Mouse (Mus musculus) hindbrain, embryonic 12.5 days (tissue): ENCODE results near the gene Aspscr1. TPM values are rescaled to one million over a fixed set of nuclear protein-coding genes. Genes with fewer than 3 reads are reported as not detected.
A peak's percentile ranks its signal among the peaks of the same experiment; 100 is the strongest.

Source experiments
- ATAC-seq: fragments of 200-750 bp; cut with Nextera tagmentation; 2 replicates; pipeline ENCODE4 v1.8.0; 2017; ENCODE audit warnings: moderate TSS enrichment; ENCODE audit not compliant: low FRiP score
- H3K27ac ChIP-seq: fragments of 300-500 bp; sonication (generic); 2 replicates; pipeline ENCODE4 v1.5.1; 2016; ENCODE audit warnings: mild to moderate bottlenecking
- H3K27me3 ChIP-seq: fragments of 300-500 bp; sonication (generic); 2 replicates; pipeline ENCODE4 v1.6.1; 2016; ENCODE audit warnings: mild to moderate bottlenecking
- H3K36me3 ChIP-seq: fragments of 300-500 bp; sonication (generic); 2 replicates; pipeline ENCODE4 v1.6.1; 2016; ENCODE audit warnings: mild to moderate bottlenecking
- H3K4me1 ChIP-seq: fragments of 300-500 bp; sonication (generic); 2 replicates; pipeline ENCODE4 v1.6.1; 2016
- H3K4me2 ChIP-seq: fragments of 300-500 bp; sonication (generic); replicated peaks from 2 replicates; pipeline ENCODE4 v1.6.1; 2016; ENCODE audit warnings: mild to moderate bottlenecking
- H3K4me3 ChIP-seq: fragments of 300-500 bp; sonication (generic); 2 replicates; pipeline ENCODE4 v1.5.1; 2016; ENCODE audit warnings: mild to moderate bottlenecking
- H3K9ac ChIP-seq: fragments of 300-500 bp; sonication (generic); 2 replicates; pipeline ENCODE4 v1.6.1; 2016; ENCODE audit warnings: mild to moderate bottlenecking, moderate library complexity
- H3K9me3 ChIP-seq: fragments of 300-500 bp; sonication (generic); replicated peaks from 2 replicates; pipeline ENCODE4 v1.6.1; 2016; ENCODE audit warnings: mild to moderate bottlenecking
- WGBS: fragments of 180-500 bp; shearing (Covaris S2); methylation state at CpG from one replicate; pipeline ENCODE4 v1.1.7; 2016; 5-methylcytosine and 5-hydroxymethylcytosine counted together
- polyA plus RNA-seq: library from polyadenylated mRNA; unstranded; fragments of >200 nt; fragmentation: Nextera tagmentation; extraction: Ambion mirVana; gene quantifications from 2 replicates; pipeline ENCODE4 v1.2.1, GENCODE M21; 2016

Aspscr1 gene
- polyA plus RNA-seq, 1 experiment from 2014 or later, result 151 TPM

GRCm38 (mm10) chr11:120695184-120695583 lies 22.4 kb downstream of the Aspscr1 start:
- WGBS, result 14% methylated on average over 4 of the region's 4 CpGs
- peak overlapping the region; percentile 32; the same call in 1 of the 2 replicates for H3K9ac ChIP-seq
- H3K4me1 ChIP-seq, result peaks cover 18% of the 10 kb centered on the region
- H3K27me3 ChIP-seq, result no peaks in the 10 kb centered on the region
- ATAC-seq, result peak; percentile 48; the same call in 1 of the 2 replicates
- no peaks in the 10 kb centered on the region for H3K9me3 ChIP-seq
- peak overlapping the region; percentile 37 for H3K27ac ChIP-seq
- peaks cover 51% of the 10 kb centered on the region for H3K36me3 ChIP-seq
- no peak overlapping the region for H3K4me3 ChIP-seq
- no peak overlapping the region for H3K4me2 ChIP-seq

- Histone ChIP-seq H3K4me3 (no peak overlapping the region), H3K27me3 (no peaks in the 10 kb centered on the region), H3K36me3 (peaks cover 47% of the 10 kb centered on the region), H3K9me3 (no peaks in the 10 kb centered on the region), H3K4me2 (no peak overlapping the region), H3K27ac (peak overlapping the region; percentile 37; the same call in 1 of the 2 replicates), H3K4me1 (peaks cover 18% of the 10 kb centered on the region), H3K9ac (peak overlapping the region; percentile 8; the same call in 1 of the 2 replicates)
- ATAC-seq, result no peak
- WGBS, result 35% methylated on average over 12 of the region's 12 CpGs
Observed at GRCm38 (mm10) chr11:120695641-120696040, 22.9 kb downstream of the Aspscr1 start.

GRCm38 (mm10) chr11:120696568-120696967 lies 23.8 kb downstream of the Aspscr1 start:
- Histone ChIP-seq H3K4me1 (peaks cover 18% of the 10 kb centered on the region), H3K36me3 (peaks cover 48% of the 10 kb centered on the region)

GRCm38 (mm10) chr11:120697741-120698140 lies 25.0 kb downstream of the Aspscr1 start:
- Histone ChIP-seq H3K4me3 (no peak overlapping the region), H3K4me1 (peaks cover 18% of the 10 kb centered on the region), H3K36me3 (peaks cover 48% of the 10 kb centered on the region), H3K4me2 (no peak overlapping the region), H3K27me3 (no peaks in the 10 kb centered on the region), H3K9me3 (no peaks in the 10 kb centered on the region), H3K9ac (peak overlapping the region; percentile 9; the same call in 1 of the 2 replicates), H3K27ac (no peak overlapping the region)
- 66% methylated on average over 10 of the region's 10 CpGs for WGBS
- no peak for ATAC-seq

More at GRCm38 (mm10) chr11:120696568-120696967, 23.8 kb downstream of the Aspscr1 start:
- no peak overlapping the region for H3K4me2 ChIP-seq
- ATAC-seq, result no peak
- WGBS, result 92% methylated on average over 6 of the region's 6 CpGs
- no peaks in the 10 kb centered on the region for H3K9me3 ChIP-seq
- no peaks in the 10 kb centered on the region for H3K27me3 ChIP-seq
- H3K9ac ChIP-seq, result no peak overlapping the region
- H3K27ac ChIP-seq, result no peak overlapping the region
- H3K4me3 ChIP-seq, result no peak overlapping the region

- H3K27me3 ChIP-seq, result no peaks in the 10 kb centered on the region
- H3K4me1 ChIP-seq, result peaks cover 47% of the 10 kb centered on the region
- H3K9me3 ChIP-seq, result no peaks in the 10 kb centered on the region
- peak overlapping the region; percentile 61 for H3K27ac ChIP-seq
- H3K4me2 ChIP-seq, result no peak overlapping the region
- peaks cover 29% of the 10 kb centered on the region for H3K36me3 ChIP-seq
- 38% methylated on average over 15 of the region's 15 CpGs for WGBS
- no peak overlapping the region for H3K4me3 ChIP-seq
- ATAC-seq, result no peak
- H3K9ac ChIP-seq, result peak overlapping the region; percentile 46
Observed at GRCm38 (mm10) chr11:120703696-120704454, 31.1 kb downstream of the Aspscr1 start.

- 13% methylated on average over 8 of the region's 8 CpGs for WGBS
- peak; percentile 44 for ATAC-seq
- no peaks in the 10 kb centered on the region for H3K9me3 ChIP-seq
- H3K36me3 ChIP-seq, result peaks cover 29% of the 10 kb centered on the region
- peak overlapping the region; percentile 12; the same call in 1 of the 2 replicates for H3K4me2 ChIP-seq
- H3K9ac ChIP-seq, result peak overlapping the region; percentile 46
- H3K27ac ChIP-seq, result peak overlapping the region; percentile 61
- no peaks in the 10 kb centered on the region for H3K27me3 ChIP-seq
- no peak overlapping the region for H3K4me3 ChIP-seq
- H3K4me1 ChIP-seq, result peaks cover 47% of the 10 kb centered on the region
Observed at GRCm38 (mm10) chr11:120704486-120705325, 31.9 kb downstream of the Aspscr1 start.

GRCm38 (mm10) chr11:120706120-120706519 lies 33.3 kb downstream of the Aspscr1 start:
- Histone ChIP-seq H3K4me1 (peaks cover 47% of the 10 kb centered on the region), H3K27me3 (no peaks in the 10 kb centered on the region), H3K9ac (no peak overlapping the region), H3K27ac (no peak overlapping the region), H3K9me3 (no peaks in the 10 kb centered on the region), H3K36me3 (peaks cover 37% of the 10 kb centered on the region), H3K4me3 (no peak overlapping the region), H3K4me2 (no peak overlapping the region)
- no peak for ATAC-seq
- 64% methylated on average over 5 of the region's 5 CpGs for WGBS

GRCm38 (mm10) chr11:120707225-120707624 lies 34.5 kb downstream of the Aspscr1 start:
- Histone ChIP-seq H3K27ac (peak overlapping the region; percentile 55), H3K9me3 (no peaks in the 10 kb centered on the region), H3K4me3 (no peak overlapping the region), H3K36me3 (peaks cover 34% of the 10 kb centered on the region), H3K4me2 (peak overlapping the region; percentile 13; the same call in 1 of the 2 replicates), H3K27me3 (no peaks in the 10 kb centered on the region), H3K9ac (peak overlapping the region; percentile 35; the same call in 1 of the 2 replicates), H3K4me1 (peaks cover 47% of the 10 kb centered on the region)
- no peak for ATAC-seq
- WGBS, result 4% methylated on average over 11 of the region's 12 CpGs

- Histone ChIP-seq H3K9ac (no peak overlapping the region), H3K27ac (peak overlapping the region; percentile 55; the same call in 1 of the 2 replicates), H3K4me3 (no peak overlapping the region), H3K4me2 (no peak overlapping the region), H3K9me3 (no peaks in the 10 kb centered on the region), H3K36me3 (peaks cover 30% of the 10 kb centered on the region), H3K27me3 (no peaks in the 10 kb centered on the region), H3K4me1 (peaks cover 54% of the 10 kb centered on the region)
- no peak for ATAC-seq
- 38% methylated on average over 5 of the region's 5 CpGs for WGBS
Observed at GRCm38 (mm10) chr11:120707969-120708368, 35.2 kb downstream of the Aspscr1 start.

- H3K27ac ChIP-seq, result no peak overlapping the region
- peaks cover 48% of the 10 kb centered on the region for H3K4me1 ChIP-seq
- no peaks in the 10 kb centered on the region for H3K27me3 ChIP-seq
- whole genome bisulfite sequencing, result 91% methylated on average over 2 of the region's 2 CpGs
- H3K9ac ChIP-seq, result no peak overlapping the region
- H3K36me3 ChIP-seq, result peaks cover 27% of the 10 kb centered on the region
- no peak overlapping the region for H3K4me3 ChIP-seq
- no peaks in the 10 kb centered on the region for H3K9me3 ChIP-seq
- no peak for ATAC-seq
- no peak overlapping the region for H3K4me2 ChIP-seq
Observed at GRCm38 (mm10) chr11:120709551-120709950, 36.8 kb downstream of the Aspscr1 start.

GRCm38 (mm10) chr11:120710672-120711071 lies 37.9 kb downstream of the Aspscr1 start:
- Histone ChIP-seq H3K9me3 (no peaks in the 10 kb centered on the region), H3K27ac (no peak overlapping the region), H3K4me3 (no peak overlapping the region), H3K9ac (no peak overlapping the region), H3K4me1 (peaks cover 43% of the 10 kb centered on the region), H3K36me3 (peaks cover 27% of the 10 kb centered on the region), H3K27me3 (no peaks in the 10 kb centered on the region), H3K4me2 (no peak overlapping the region)
- no peak for ATAC-seq
- 68% methylated on average over 5 of the region's 5 CpGs for whole genome bisulfite sequencing

GRCm38 (mm10) chr11:120711980-120712604 lies 39.3 kb downstream of the Aspscr1 start:
- peaks cover 39% of the 10 kb centered on the region for H3K36me3 ChIP-seq
- H3K4me3 ChIP-seq, result no peak overlapping the region
- ATAC-seq, result no peak
- peaks cover 34% of the 10 kb centered on the region for H3K4me1 ChIP-seq
- WGBS, result 66% methylated on average over 8 of the region's 8 CpGs
- no peak overlapping the region; the same call in 1 of the 2 replicates for H3K9ac ChIP-seq
- no peaks in the 10 kb centered on the region for H3K9me3 ChIP-seq
- H3K4me2 ChIP-seq, result peak overlapping the region; percentile 97
- no peaks in the 10 kb centered on the region for H3K27me3 ChIP-seq
- H3K27ac ChIP-seq, result no peak overlapping the region
